ENCODE assay signal across 17 mouse cellular contexts in genomic region chr16:50261741-50262140, GRCm38 (mm10).
"Had no signal": no experiment of that assay in that cellular context is flagged by ENCODE, and none has a peak within 500 bp of the region (broad histone marks: within the 10 kb centered on the region; RNA-seq: fewer than 3 reads in every experiment).

No protein-coding gene starts in this region.

- H3K36me3 ChIP-seq: midbrain, embryonic 13.5 days; midbrain, embryonic 15.5 days; neural tube, embryonic 13.5 days; neural tube, embryonic 15.5 days had no signal

- ATAC-seq: liver, embryonic 12.5 days; midbrain, embryonic 13.5 days; midbrain, embryonic 15.5 days had no signal

- H3K4me2 ChIP-seq: liver, embryonic 12.5 days; midbrain, embryonic 11.5 days; midbrain, embryonic 13.5 days; midbrain, embryonic 15.5 days; neural tube, embryonic 13.5 days; neural tube, embryonic 15.5 days had no signal

- H3K4me1 ChIP-seq: liver, embryonic 12.5 days; megakaryocyte, embryonic 14.5 days; midbrain, embryonic 13.5 days; midbrain, embryonic 15.5 days; neural tube, embryonic 13.5 days; neural tube, embryonic 15.5 days had no signal

- DNase-seq: retina, postnatal 1 day; right cerebral cortex, adult 18-20 months; right cerebral cortex, postnatal 25 days; right cerebral cortex, postnatal 4 days; spleen, adult 18-20 months; thymus, adult 18-20 months; thymus, postnatal 14 days; thymus, postnatal 36 days had no signal

- H3K27ac ChIP-seq: liver, embryonic 12.5 days; liver, embryonic 14.5 days; macrophage; midbrain, embryonic 13.5 days; midbrain, embryonic 15.5 days; neural tube, embryonic 13.5 days; neural tube, embryonic 15.5 days had no signal

- H3K9ac ChIP-seq: liver, embryonic 12.5 days; liver, embryonic 14.5 days; midbrain, embryonic 13.5 days; midbrain, embryonic 15.5 days; neural tube, embryonic 13.5 days; neural tube, embryonic 15.5 days had no signal

- H3K9me3 ChIP-seq: liver, embryonic 12.5 days; megakaryocyte, embryonic 14.5 days; midbrain, embryonic 13.5 days; midbrain, embryonic 15.5 days; neural tube, embryonic 13.5 days; neural tube, embryonic 15.5 days had no signal

- H3K4me3 ChIP-seq: liver, embryonic 12.5 days; megakaryocyte, embryonic 14.5 days; midbrain, embryonic 13.5 days; midbrain, embryonic 15.5 days; neural tube, embryonic 13.5 days; neural tube, embryonic 15.5 days had no signal

- H3K27me3 ChIP-seq: liver, embryonic 12.5 days; megakaryocyte, embryonic 14.5 days; midbrain, embryonic 13.5 days; midbrain, embryonic 15.5 days; neural tube, embryonic 13.5 days; neural tube, embryonic 15.5 days had no signal
